Mouse (Mus musculus) small intestine, adult 2 months (tissue): ENCODE results near the gene Gm20388.

Experiments
- CTCF ChIP-seq: fragments of 200-500 bp; IDR thresholded peaks from 2 replicates; pipeline ENCODE4 v1.5.1; 2012; ENCODE audit warnings: low read depth, mild to moderate bottlenecking, control low read depth, inconsistent platforms, low read length, moderate library complexity, mixed read lengths; ENCODE audit not compliant: insufficient replicate concordance, insufficient read length; ENCODE audit errors: extremely low read depth
- POLR2A ChIP-seq: fragments of 200-500 bp; IDR thresholded peaks from 2 replicates; pipeline ENCODE4 v1.6.1; 2012; ENCODE audit warnings: low read depth, mild to moderate bottlenecking, control low read depth, inconsistent platforms, low read length, moderate library complexity

- no peak for TF ChIP-seq CTCF
- no peak for TF ChIP-seq POLR2A
These were observed 3122.8 kb downstream of the Gm20388 start for GRCm38 (mm10) chr8:123033431-123033830.
